Mouse (Mus musculus): ENCODE measurements around the gene Tmbim1. TPM values are rescaled to one million over a fixed set of nuclear protein-coding genes. Genes with fewer than 3 reads are reported as not detected.
A peak's percentile ranks its signal among the peaks of the same experiment; 100 is the strongest.
"Not testable (repeated sequence)": the region's sequence is repeated elsewhere in the genome, so short reads cannot be mapped to it uniquely, and the experiment has no call there.

Tmbim1 gene
- total RNA-seq, 2 experiments from 2014 or later = 21.5 to 26.4 TPM

GRCm38 (mm10) chr1:74331046-74331681, 25.7 kb upstream of the Tmbim1 start:
- DNase-seq (ENCODE audit: low spot score in 2 of 2) = no peak
- intact Hi-C loops (cut with DNase I) = loop anchor here (5.0 kb wide), 1 partner anchor 56 kb away; no protein-coding TSS in a partner anchor

GRCm38 (mm10) chr1:74329899-74330431, 24.5 kb upstream of the Tmbim1 start:
- no peak for DNase-seq (ENCODE audit: low spot score in 2 of 2)
- intact Hi-C loops (cut with DNase I) = loop anchor here (5.0 kb wide), 1 partner anchor 57 kb away; no protein-coding TSS in a partner anchor

- DNase-seq (ENCODE audit: low spot score in 2 of 2); intact Hi-C loops (cut with DNase I): not testable (repeated sequence)
Measured at GRCm38 (mm10) chr1:74326916-74327315, 21.5 kb upstream of the Tmbim1 start.

GRCm38 (mm10) chr1:74321396-74321795, 16.0 kb upstream of the Tmbim1 start:
- DNase-seq (ENCODE audit: low spot score in 2 of 2) = no peak
- intact Hi-C loops (cut with DNase I) = no loop called here

GRCm38 (mm10) chr1:74318711-74319110, 13.3 kb upstream of the Tmbim1 start:
- no peak for DNase-seq (ENCODE audit: low spot score in 2 of 2)
- intact Hi-C loops (cut with DNase I) = no loop called here

- no peak for DNase-seq (ENCODE audit: low spot score in 2 of 2)
Measured at GRCm38 (mm10) chr1:74316114-74316827, 10.8 kb upstream of the Tmbim1 start.

GRCm38 (mm10) chr1:74314796-74315195, 9.4 kb upstream of the Tmbim1 start:
- DNase-seq (ENCODE audit: low spot score in 2 of 2) = no peak

More at GRCm38 (mm10) chr1:74316114-74316827, 10.8 kb upstream of the Tmbim1 start:
- intact Hi-C loops (cut with DNase I) = no loop called here

GRCm38 (mm10) chr1:74313049-74313692, 7.7 kb upstream of the Tmbim1 start:
- intact Hi-C loops (cut with DNase I) = loop anchor here (1.0 to 2.0 kb wide), 2 partner anchors 50 to 139 kb away; partner anchors contain the start of gene Catip
- DNase-seq (ENCODE audit: low spot score in 2 of 2) = peak in 1 of 2 experiments; percentile 42

More at GRCm38 (mm10) chr1:74314796-74315195, 9.4 kb upstream of the Tmbim1 start:
- intact Hi-C loops (cut with DNase I) = no loop called here

- intact Hi-C loops (cut with DNase I) = no loop called here
- no peak for DNase-seq (ENCODE audit: low spot score in 2 of 2)
Measured at GRCm38 (mm10) chr1:74309767-74310166, 4.3 kb upstream of the Tmbim1 start.

- intact Hi-C loops (cut with DNase I) = no loop called here
- DNase-seq (ENCODE audit: low spot score in 2 of 2) = no peak
Measured at GRCm38 (mm10) chr1:74308001-74308964, 2.9 kb upstream of the Tmbim1 start.

GRCm38 (mm10) chr1:74307146-74307545, 1.7 kb upstream of the Tmbim1 start:
- intact Hi-C loops (cut with DNase I) = no loop called here

GRCm38 (mm10) chr1:74304946-74305345, 476 bp downstream of the Tmbim1 start:
- intact Hi-C loops (cut with DNase I) = no loop called here

More at GRCm38 (mm10) chr1:74307146-74307545, 1.7 kb upstream of the Tmbim1 start:
- DNase-seq (ENCODE audit: low spot score in 2 of 2) = no peak

GRCm38 (mm10) chr1:74304339-74304790, 1.1 kb downstream of the Tmbim1 start:
- no peak for DNase-seq (ENCODE audit: low spot score in 2 of 2)

More at GRCm38 (mm10) chr1:74304946-74305345, 476 bp downstream of the Tmbim1 start:
- DNase-seq (ENCODE audit: low spot score in 2 of 2) = no peak

GRCm38 (mm10) chr1:74303509-74304338, 1.7 kb downstream of the Tmbim1 start:
- DNase-seq (ENCODE audit: low spot score in 2 of 2) = peak; percentile 53 to 60
- intact Hi-C loops (cut with DNase I) = no loop called here

More at GRCm38 (mm10) chr1:74304339-74304790, 1.1 kb downstream of the Tmbim1 start:
- intact Hi-C loops (cut with DNase I) = no loop called here

GRCm38 (mm10) chr1:74302835-74303234, 2.6 kb downstream of the Tmbim1 start:
- intact Hi-C loops (cut with DNase I) = no loop called here
- no peak for DNase-seq (ENCODE audit: low spot score in 2 of 2)

GRCm38 (mm10) chr1:74302229-74302628, 3.2 kb downstream of the Tmbim1 start:
- no peak for DNase-seq (ENCODE audit: low spot score in 2 of 2)
- intact Hi-C loops (cut with DNase I) = no loop called here

- intact Hi-C loops (cut with DNase I) = no loop called here
- no peak for DNase-seq (ENCODE audit: low spot score in 2 of 2)
Measured at GRCm38 (mm10) chr1:74300347-74301110, 4.9 kb downstream of the Tmbim1 start.

Measured in left cerebral cortex, postnatal 36 days (tissue).